Comparison of ENCODE assay signal across 8 mouse cellular contexts in genomic region chr3:135440221-135440620, GRCm38 (mm10). TPM values are rescaled to one million over a fixed set of nuclear protein-coding genes. Genes with fewer than 3 reads are reported as not detected.
DNase-seq lines count a peak whose midpoint lies in the region; ATAC-seq and TF ChIP-seq lines count a peak whose summit lies in the region.

No protein-coding gene starts in this region.

- no peaks in the 10 kb centered on the region for H3K9me3 ChIP-seq in forebrain, embryonic 12.5 days
- H3K9me3 ChIP-seq in hindbrain, postnatal 0 days (ENCODE audit: low read length), result no peaks in the 10 kb centered on the region
- no peaks in the 10 kb centered on the region for H3K9me3 ChIP-seq in limb, embryonic 15.5 days
- H3K9me3 ChIP-seq in midbrain, embryonic 14.5 days (ENCODE audit: control insufficient read depth, low read length), result no peaks in the 10 kb centered on the region

- peaks cover 30% of the 10 kb centered on the region for H3K4me1 ChIP-seq in forebrain, embryonic 12.5 days
- no peaks in the 10 kb centered on the region for H3K4me1 ChIP-seq in hindbrain, postnatal 0 days (ENCODE audit: insufficient read depth, low read length)
- peaks cover 12% of the 10 kb centered on the region for H3K4me1 ChIP-seq in limb, embryonic 15.5 days
- H3K4me1 ChIP-seq in midbrain, embryonic 14.5 days (ENCODE audit: control insufficient read depth, insufficient read depth, low read length), result peaks cover 34% of the 10 kb centered on the region

- peaks cover 3% of the 10 kb centered on the region for H3K36me3 ChIP-seq in forebrain, embryonic 12.5 days (replicated peaks)
- no peaks in the 10 kb centered on the region for H3K36me3 ChIP-seq in hindbrain, postnatal 0 days (ENCODE audit: insufficient read depth, low read length)
- H3K36me3 ChIP-seq in limb, embryonic 15.5 days, result 0 out of 2 replicates have a peak, but pooled peaks cover 2% of the 10 kb centered on the region
- peaks cover 9% of the 10 kb centered on the region; the same call in 1 of the 2 replicates for H3K36me3 ChIP-seq in midbrain, embryonic 14.5 days (ENCODE audit: control insufficient read depth, insufficient read depth, low read length)

- no peak overlapping the region for H3K27ac ChIP-seq in forebrain, embryonic 12.5 days
- 0 out of 2 replicates have a peak overlapping the region, but pooled peaks have one; percentile 3 for H3K27ac ChIP-seq in hindbrain, postnatal 0 days
- H3K27ac ChIP-seq in limb, embryonic 15.5 days, result peak overlapping the region; percentile 100
- H3K27ac ChIP-seq in midbrain, embryonic 14.5 days (replicated peaks; ENCODE audit: low read depth, low read length), result peak overlapping the region; percentile 22; the same call in 1 of the 2 replicates

- H3K4me2 ChIP-seq in forebrain, embryonic 12.5 days, result peak overlapping the region; percentile 93
- H3K4me2 ChIP-seq in hindbrain, postnatal 0 days (ENCODE audit: low read depth, low read length), result peak overlapping the region; percentile 77
- H3K4me2 ChIP-seq in limb, embryonic 15.5 days, result peak overlapping the region; percentile 60
- H3K4me2 ChIP-seq in midbrain, embryonic 14.5 days (ENCODE audit: low read length), result peak overlapping the region; percentile 98

- DNase-seq in ovary, postnatal 36 days (ENCODE audit: low spot score), result peak; percentile 14
- no peak for DNase-seq in ovary, adult 18-20 months (ENCODE audit: low spot score)
- DNase-seq in adrenal gland, postnatal 36 days, result peak; percentile 35 to 47
- peak; percentile 10 for DNase-seq in hindbrain, postnatal 0 days (ENCODE audit: low spot score)
- DNase-seq in midbrain, embryonic 14.5 days, result peak; percentile 24
- DNase-seq in telencephalon, adult 2 months (ENCODE audit: low read depth, low spot score), result peak; percentile 26

- peak overlapping the region; percentile 97 for H3K4me3 ChIP-seq in forebrain, embryonic 12.5 days (replicated peaks)
- peak overlapping the region; percentile 96 for H3K4me3 ChIP-seq in hindbrain, postnatal 0 days (ENCODE audit: low read length)
- peak overlapping the region; percentile 81 for H3K4me3 ChIP-seq in limb, embryonic 15.5 days
- H3K4me3 ChIP-seq in midbrain, embryonic 14.5 days (replicated peaks; ENCODE audit: low read depth, low read length), result peak overlapping the region; percentile 67

- TF ChIP-seq CTCF in hindbrain, postnatal 0 days (IDR thresholded peaks at IDR 0.05; ENCODE audit: low read depth), result no peak

- H3K9ac ChIP-seq in forebrain, embryonic 12.5 days, result peak overlapping the region; percentile 98
- H3K9ac ChIP-seq in hindbrain, postnatal 0 days (replicated peaks; ENCODE audit: low read length), result peak overlapping the region; percentile 81
- peak overlapping the region; percentile 95 for H3K9ac ChIP-seq in limb, embryonic 15.5 days
- peak overlapping the region; percentile 92 for H3K9ac ChIP-seq in midbrain, embryonic 14.5 days (replicated peaks; ENCODE audit: low read length)

- WGBS in forebrain, embryonic 12.5 days, result 32% methylated on average over 7 of the region's 7 CpGs
- WGBS in hindbrain, postnatal 0 days, result 19% methylated on average over 7 of the region's 7 CpGs
- WGBS in limb, embryonic 15.5 days, result 12% methylated on average over 7 of the region's 7 CpGs
- 21% methylated on average over 7 of the region's 7 CpGs for WGBS in midbrain, embryonic 14.5 days

- no peaks in the 10 kb centered on the region for H3K27me3 ChIP-seq in forebrain, embryonic 12.5 days
- no peaks in the 10 kb centered on the region for H3K27me3 ChIP-seq in hindbrain, postnatal 0 days (ENCODE audit: insufficient read depth, low read length)
- H3K27me3 ChIP-seq in limb, embryonic 15.5 days, result no peaks in the 10 kb centered on the region
- no peaks in the 10 kb centered on the region for H3K27me3 ChIP-seq in midbrain, embryonic 14.5 days (ENCODE audit: control insufficient read depth, insufficient read depth, low read length)

- no peak for ATAC-seq in forebrain, embryonic 12.5 days (ENCODE audit: low FRiP score)
- ATAC-seq in hindbrain, postnatal 0 days, result no peak
- ATAC-seq in limb, embryonic 15.5 days (ENCODE audit: insufficient number of reproducible peaks, low FRiP score, low TSS enrichment, low read depth), result no peak
- ATAC-seq in midbrain, embryonic 14.5 days (ENCODE audit: low FRiP score, low TSS enrichment), result no peak

RNA-seq across cellular contexts. Expression of gene Ube2d3, which starts 2.3 kb away (rescaled TPM):
- 100 to 1,000 TPM; 409 to 423 TPM for total RNA-seq in adrenal gland, postnatal 36 days (2021)
- polyA plus RNA-seq in forebrain, embryonic 12.5 days (2016; fragmentation: Nextera tagmentation; extraction: Ambion mirVana), result 519 and 542 TPM in 2 replicates
- 581 and 632 TPM in 2 replicates for total RNA-seq in hindbrain, postnatal 0 days (2014; rRNA removed)
- 321 and 336 TPM in 2 replicates for polyA plus RNA-seq in hindbrain, postnatal 0 days (2015; fragmentation: Nextera tagmentation; extraction: Ambion mirVana)
- 467 and 488 TPM in 2 replicates for polyA plus RNA-seq in limb, embryonic 15.5 days (2015; fragmentation: Nextera tagmentation; extraction: Ambion mirVana)
- 337 and 443 TPM in 2 replicates for polyA plus RNA-seq in midbrain, embryonic 14.5 days (2014; fragmentation: Nextera tagmentation; extraction: Ambion mirVana)

RNA-seq across cellular contexts. Expression of gene Cisd2, which starts 16.5 kb away (rescaled TPM):
- total RNA-seq in adrenal gland, postnatal 36 days (2021), result 10 to 100 TPM; 26.9 to 37.7 TPM
- polyA plus RNA-seq in forebrain, embryonic 12.5 days (2016; fragmentation: Nextera tagmentation; extraction: Ambion mirVana), result 92.3 and 93.0 TPM in 2 replicates
- total RNA-seq in hindbrain, postnatal 0 days (2014; rRNA removed), result 21.2 and 21.7 TPM in 2 replicates
- 46.2 and 46.4 TPM in 2 replicates for polyA plus RNA-seq in hindbrain, postnatal 0 days (2015; fragmentation: Nextera tagmentation; extraction: Ambion mirVana)
- 49.4 and 51.0 TPM in 2 replicates for polyA plus RNA-seq in limb, embryonic 15.5 days (2015; fragmentation: Nextera tagmentation; extraction: Ambion mirVana)
- polyA plus RNA-seq in midbrain, embryonic 14.5 days (2014; fragmentation: Nextera tagmentation; extraction: Ambion mirVana), result 55.2 and 67.0 TPM in 2 replicates

RNA-seq across cellular contexts. Expression of gene Manba, which starts 45.2 kb away (rescaled TPM):
- 10 to 100 TPM; 10.4 to 12.9 TPM for total RNA-seq in adrenal gland, postnatal 36 days (2021)
- 3.6 and 4.6 TPM in 2 replicates for polyA plus RNA-seq in forebrain, embryonic 12.5 days (2016; fragmentation: Nextera tagmentation; extraction: Ambion mirVana)
- 10.2 and 10.7 TPM in 2 replicates for total RNA-seq in hindbrain, postnatal 0 days (2014; rRNA removed)
- polyA plus RNA-seq in hindbrain, postnatal 0 days (2015; fragmentation: Nextera tagmentation; extraction: Ambion mirVana), result 7.0 and 7.7 TPM in 2 replicates
- polyA plus RNA-seq in limb, embryonic 15.5 days (2015; fragmentation: Nextera tagmentation; extraction: Ambion mirVana), result 7.4 and 9.5 TPM in 2 replicates
- polyA plus RNA-seq in midbrain, embryonic 14.5 days (2014; fragmentation: Nextera tagmentation; extraction: Ambion mirVana), result 4.3 and 5.9 TPM in 2 replicates
